Mouse (Mus musculus) lung, postnatal 0 days (tissue): Measurements from ENCODE around the gene Mfsd4b3.

Experiments
- CTCF ChIP-seq: IDR thresholded peaks from 2 replicates; pipeline ENCODE4 v1.5.1; 2016; ENCODE audit warnings: antibody characterized with exemption, mild to moderate bottlenecking
- EP300 ChIP-seq: IDR thresholded peaks from 2 replicates; pipeline ENCODE4 v1.6.1; 2016; ENCODE audit warnings: antibody characterized with exemption, mild to moderate bottlenecking, control low read depth

GRCm38 (mm10) chr10:39912616-39913015, 47.3 kb downstream of the Mfsd4b3 start:
- TF ChIP-seq CTCF: no peak
- TF ChIP-seq EP300: no peak
